Mouse (Mus musculus) intestine, postnatal 0 days (tissue): ENCODE measurements around the gene Mctp2. TPM values are rescaled to one million over a fixed set of nuclear protein-coding genes. Genes with fewer than 3 reads are reported as not detected.
A peak's percentile ranks its signal among the peaks of the same experiment; 100 is the strongest.

ENCODE experiments used
- ATAC-seq: fragments of 200-750 bp; cut with Nextera tagmentation; 2 replicates; pipeline ENCODE4 v1.8.0; 2017; ENCODE audit warnings: mild to moderate bottlenecking, moderate TSS enrichment, moderate library complexity
- H3K27ac ChIP-seq: fragments of 300-500 bp; sonication (generic); 2 replicates; pipeline ENCODE4 v1.5.1; 2014; ENCODE audit warnings: mild to moderate bottlenecking, low read depth, low read length, moderate library complexity
- H3K27me3 ChIP-seq: fragments of 300-500 bp; sonication (generic); replicated peaks from 2 replicates; pipeline ENCODE4 v1.6.1; 2014; ENCODE audit warnings: low read length, mixed read lengths; ENCODE audit not compliant: control insufficient read depth, insufficient read depth
- H3K36me3 ChIP-seq: fragments of 300-500 bp; sonication (generic); 2 replicates; pipeline ENCODE4 v1.6.1; 2014; ENCODE audit warnings: mild to moderate bottlenecking, moderate library complexity; ENCODE audit not compliant: control insufficient read depth, insufficient read depth
- H3K4me1 ChIP-seq: fragments of 300-500 bp; sonication (generic); replicated peaks from 2 replicates; pipeline ENCODE4 v1.6.1; 2014; ENCODE audit warnings: antibody characterized with exemption, low read length, mixed read lengths; ENCODE audit not compliant: control insufficient read depth, insufficient read depth
- H3K4me2 ChIP-seq: fragments of 300-500 bp; sonication (generic); replicated peaks from 2 replicates; pipeline ENCODE4 v1.6.1; 2014; ENCODE audit warnings: low read depth, mild to moderate bottlenecking, moderate library complexity
- H3K4me3 ChIP-seq: fragments of 300-500 bp; sonication (generic); 2 replicates; pipeline ENCODE4 v1.5.1; 2014; ENCODE audit warnings: low read depth, low read length
- H3K9ac ChIP-seq: fragments of 300-500 bp; sonication (generic); 2 replicates; pipeline ENCODE4 v1.6.1; 2014; ENCODE audit warnings: mild to moderate bottlenecking, low read depth, low read length
- H3K9me3 ChIP-seq: fragments of 300-500 bp; sonication (generic); 2 replicates; pipeline ENCODE4 v1.6.1; 2016; ENCODE audit warnings: mixed run types; ENCODE audit not compliant: control insufficient read depth
- CTCF ChIP-seq: sonication (generic); IDR thresholded peaks from 2 replicates; pipeline ENCODE4 v1.5.1; 2016; ENCODE audit warnings: low read depth, mild to moderate bottlenecking, control low read depth, antibody characterized with exemption, moderate library complexity
- WGBS: fragments of 180-500 bp; shearing (Covaris S2); extraction: QIAGEN DNeasy Blood & Tissue Kit; methylation state at CpG from one replicate; pipeline ENCODE4 v1.1.7; 2014; 5-methylcytosine and 5-hydroxymethylcytosine counted together
- polyA plus RNA-seq: library from polyadenylated mRNA; unstranded; fragments of >200 nt; fragmentation: Nextera tagmentation; extraction: Ambion mirVana; gene quantifications from 2 replicates; pipeline ENCODE4 v1.2.1, GENCODE M21; 2015

Gene Mctp2
- polyA plus RNA-seq, 1 experiment from 2014 or later, result 0.89 TPM

DNA sequence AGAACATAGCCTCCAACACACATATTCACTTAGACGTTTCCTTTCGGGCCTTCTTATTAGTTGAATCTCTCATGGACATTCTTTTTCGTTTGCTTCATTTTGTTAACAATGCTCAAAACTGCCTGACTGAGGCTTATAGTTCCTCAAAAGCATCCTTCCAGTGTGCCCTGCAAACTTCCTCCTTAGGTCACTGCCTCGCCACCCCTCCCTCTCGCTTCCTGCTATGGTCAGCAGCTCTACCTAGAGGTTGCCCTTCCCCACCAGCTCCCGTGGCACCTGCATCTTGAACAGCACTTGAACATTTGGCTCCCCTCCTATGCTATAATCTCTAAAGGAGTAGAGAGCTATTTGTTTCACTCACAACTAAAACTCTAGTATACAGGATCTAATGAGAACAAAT is 6.7 kb downstream of the Mctp2 start:
- H3K9me3 ChIP-seq, result no peaks in the 10 kb centered on the region
- 78% methylated on average over 6 of the region's 6 CpGs for WGBS
- no peaks in the 10 kb centered on the region for H3K27me3 ChIP-seq
- no peak for ATAC-seq
- no peak overlapping the region for H3K4me2 ChIP-seq
- H3K9ac ChIP-seq, result no peak overlapping the region
- no peak overlapping the region for H3K4me3 ChIP-seq
- no peak overlapping the region for H3K27ac ChIP-seq
- no peaks in the 10 kb centered on the region for H3K36me3 ChIP-seq
- H3K4me1 ChIP-seq, result no peaks in the 10 kb centered on the region
- TF ChIP-seq CTCF, result no peak

DNA sequence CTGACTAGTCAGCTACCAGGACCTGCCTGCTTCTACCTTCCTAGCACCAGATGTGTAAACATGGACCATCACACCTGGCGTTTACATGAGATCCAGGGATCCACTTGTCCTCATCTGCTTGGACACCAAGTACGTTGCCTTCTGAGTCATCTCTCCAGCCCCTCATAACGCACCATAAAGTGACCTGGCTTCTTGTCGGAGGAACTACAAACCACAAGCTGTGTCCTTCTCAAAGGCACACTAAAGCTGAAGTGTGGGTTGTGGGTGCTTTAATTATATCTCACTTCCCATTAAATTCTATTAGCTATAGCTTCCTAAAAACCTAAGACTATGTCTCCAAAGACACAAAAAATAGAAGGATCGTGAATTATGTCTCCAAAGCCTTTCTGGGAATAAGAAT is 9.4 kb downstream of the Mctp2 start:
- Histone ChIP-seq H3K4me3 (no peak overlapping the region), H3K9ac (no peak overlapping the region), H3K4me2 (no peak overlapping the region), H3K9me3 (no peaks in the 10 kb centered on the region), H3K36me3 (no peaks in the 10 kb centered on the region), H3K27ac (no peak overlapping the region), H3K4me1 (no peaks in the 10 kb centered on the region), H3K27me3 (no peaks in the 10 kb centered on the region)
- ATAC-seq, result no peak
- 81% methylated on average over 5 of the region's 5 CpGs for WGBS
- TF ChIP-seq CTCF, result no peak

DNA sequence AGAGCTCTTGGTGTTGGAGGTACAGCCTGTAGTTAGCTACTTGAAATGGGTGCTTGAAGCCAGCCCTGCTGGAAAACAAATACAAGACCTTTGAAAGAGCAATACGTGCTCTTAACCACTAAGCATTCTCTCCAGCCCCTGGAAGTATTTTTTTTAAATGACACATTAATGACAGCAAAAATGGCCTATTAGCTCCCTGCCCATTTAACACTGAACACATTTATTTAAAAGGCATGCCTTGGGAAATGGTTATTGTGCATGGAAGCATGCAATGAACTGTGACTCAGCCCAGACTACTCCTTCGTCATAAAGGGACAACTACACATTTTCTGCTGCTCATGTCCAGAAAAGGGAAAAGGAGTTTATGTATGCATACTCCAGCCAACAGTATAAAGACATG is 10.2 kb downstream of the Mctp2 start:
- Histone ChIP-seq H3K9ac (no peak overlapping the region), H3K9me3 (no peaks in the 10 kb centered on the region), H3K27ac (no peak overlapping the region), H3K4me1 (no peaks in the 10 kb centered on the region), H3K4me3 (no peak overlapping the region), H3K4me2 (no peak overlapping the region), H3K27me3 (no peaks in the 10 kb centered on the region), H3K36me3 (no peaks in the 10 kb centered on the region)
- no peak for TF ChIP-seq CTCF
- no peak for ATAC-seq
- 69% methylated on average over 2 of the region's 2 CpGs for WGBS

DNA sequence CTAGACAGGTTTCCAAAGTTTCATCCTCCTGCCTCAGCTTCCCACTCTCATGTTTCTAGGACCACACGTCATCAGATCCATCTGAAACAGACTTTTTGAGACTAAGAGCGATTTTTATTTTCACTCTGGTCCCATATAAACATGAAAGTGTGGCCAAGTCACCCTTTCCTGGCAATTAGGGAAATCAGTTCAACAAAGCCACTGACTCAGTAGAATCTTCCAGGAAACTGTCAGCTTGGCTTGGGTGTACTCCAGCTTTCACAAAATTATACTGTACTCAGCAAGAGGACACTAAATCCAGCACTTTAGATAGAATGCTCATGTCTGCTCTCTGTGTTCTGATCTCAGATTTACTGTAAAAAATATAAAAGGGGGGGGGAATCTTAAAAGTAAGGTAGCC is 11.5 kb downstream of the Mctp2 start:
- 68% methylated on average over 2 of the region's 2 CpGs for WGBS
- TF ChIP-seq CTCF, result no peak
- Histone ChIP-seq H3K9ac (no peak overlapping the region), H3K4me3 (no peak overlapping the region), H3K9me3 (no peaks in the 10 kb centered on the region), H3K27ac (no peak overlapping the region), H3K36me3 (no peaks in the 10 kb centered on the region), H3K4me1 (no peaks in the 10 kb centered on the region), H3K27me3 (no peaks in the 10 kb centered on the region), H3K4me2 (no peak overlapping the region)
- ATAC-seq, result no peak

DNA sequence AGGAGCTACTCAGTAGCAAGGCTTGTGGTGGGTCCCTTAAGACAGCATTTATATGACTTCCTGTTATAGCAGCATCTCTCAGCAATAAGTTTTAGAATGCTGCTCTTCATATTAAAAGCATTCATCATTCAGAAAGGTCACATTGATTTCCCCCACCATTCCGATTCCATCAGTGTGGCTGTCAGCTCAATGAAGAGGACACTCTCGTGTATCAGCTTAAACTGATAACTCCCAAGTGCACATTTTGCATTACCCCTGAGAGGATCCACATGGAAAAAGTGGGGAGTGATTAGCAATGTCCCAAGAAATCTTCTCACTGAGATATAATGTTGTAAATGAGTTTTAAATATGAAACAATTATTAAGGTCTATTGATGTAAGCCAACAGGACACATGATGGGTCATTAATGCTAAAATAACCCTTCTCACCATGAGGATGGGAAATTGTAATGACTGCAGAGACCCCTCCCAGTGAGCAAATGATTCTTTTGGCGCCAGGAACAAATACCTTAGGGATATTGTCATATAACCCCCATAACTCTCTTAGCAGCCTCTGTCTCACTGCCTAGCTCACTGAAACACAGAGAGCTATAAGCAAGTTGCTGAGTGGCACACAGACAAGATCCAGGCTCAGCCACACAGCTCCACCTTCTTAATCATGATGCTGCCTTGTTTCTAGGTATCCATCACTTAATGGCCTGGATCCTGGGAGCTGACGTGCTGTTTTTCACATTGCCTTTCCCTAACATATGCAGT is 12.4 kb downstream of the Mctp2 start:
- TF ChIP-seq CTCF, result no peak
- H3K4me2 ChIP-seq, result no peak overlapping the region
- no peaks in the 10 kb centered on the region for H3K27me3 ChIP-seq
- WGBS, result 63% methylated on average over 4 of the region's 4 CpGs
- H3K4me3 ChIP-seq, result no peak overlapping the region
- ATAC-seq, result no peak
- no peaks in the 10 kb centered on the region for H3K36me3 ChIP-seq
- H3K27ac ChIP-seq, result no peak overlapping the region
- no peak overlapping the region for H3K9ac ChIP-seq
- H3K4me1 ChIP-seq, result no peaks in the 10 kb centered on the region
- no peaks in the 10 kb centered on the region for H3K9me3 ChIP-seq

DNA sequence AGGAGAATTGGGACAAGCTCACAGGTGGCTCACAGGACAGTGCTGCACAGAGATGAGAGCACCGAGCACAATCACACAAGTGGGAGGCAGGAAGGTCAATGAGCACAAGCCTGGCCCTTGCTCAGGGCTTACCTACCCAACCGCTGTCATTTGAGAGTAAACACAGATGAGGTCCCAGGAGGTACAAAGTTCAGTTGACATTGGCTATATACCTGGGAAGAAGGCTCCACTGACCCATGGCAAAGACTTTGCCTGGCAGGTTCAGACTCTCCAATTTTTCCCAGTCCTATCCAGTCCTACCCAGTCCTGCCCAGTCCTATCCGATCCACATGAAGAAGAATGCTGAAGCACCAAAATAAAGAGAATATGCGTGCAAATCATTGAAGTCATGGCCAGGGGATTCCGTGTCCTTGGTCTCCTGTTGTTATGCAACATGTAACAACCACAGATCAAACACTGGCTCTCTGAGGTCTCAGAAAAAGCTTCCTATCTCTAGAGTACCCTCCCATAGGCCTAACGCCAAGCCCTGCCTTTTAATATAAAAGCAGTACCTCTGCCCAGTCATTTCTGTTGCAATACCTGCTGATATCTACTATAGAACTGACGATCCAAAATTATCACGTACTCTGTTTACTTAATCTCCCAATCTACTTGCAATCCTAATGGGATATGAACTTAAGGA is 14.0 kb downstream of the Mctp2 start:
- H3K27me3 ChIP-seq, result no peaks in the 10 kb centered on the region
- H3K4me3 ChIP-seq, result no peak overlapping the region
- H3K9me3 ChIP-seq, result no peaks in the 10 kb centered on the region
- H3K9ac ChIP-seq, result no peak overlapping the region
- no peaks in the 10 kb centered on the region for H3K4me1 ChIP-seq
- 51% methylated on average over 8 of the region's 8 CpGs for WGBS
- no peak for TF ChIP-seq CTCF
- peak overlapping the region; percentile 1; the same call in 1 of the 2 replicates for H3K4me2 ChIP-seq
- H3K27ac ChIP-seq, result no peak overlapping the region
- no peaks in the 10 kb centered on the region for H3K36me3 ChIP-seq
- peak; percentile 76 for ATAC-seq
